Mouse (Mus musculus): ENCODE measurements at regions not wholly inside any gene's neighbourhood (a gene's known extent, or its start where the extent isn't known, plus 50 kb on each side); places are given as distances from the start of the nearest gene placed in this dataset.
A peak's percentile ranks its signal among the peaks of the same experiment; 100 is the strongest.

DNA sequence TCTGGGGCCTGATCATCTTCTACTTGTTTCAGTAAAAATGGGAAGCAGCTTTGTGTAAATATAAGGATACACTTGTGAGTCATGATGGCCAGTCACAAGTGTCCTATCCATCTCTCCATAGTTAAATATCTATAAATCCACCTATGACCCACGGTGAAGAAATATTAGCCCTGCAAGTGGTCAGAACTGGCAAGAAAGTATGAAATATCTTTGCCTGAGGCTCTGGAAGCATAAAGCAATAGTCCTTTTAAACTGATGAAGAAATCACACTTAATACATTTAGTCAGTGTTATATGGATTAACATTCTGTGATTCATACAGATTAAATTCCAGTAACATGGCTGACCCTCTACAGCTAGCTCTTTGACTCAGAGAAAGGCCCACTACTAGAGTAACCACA is 134.8 kb upstream of the Klf6 start:
- ATAC-seq (replicated peaks; ENCODE audit: insufficient number of reproducible peaks, low FRiP score, low TSS enrichment, low read depth) (no peak), DNase-seq (ENCODE audit: low spot score) (no peak)
- Histone ChIP-seq H3K4me2 (ENCODE audit: low read depth, low read length) (no peak overlapping the region), H3K4me1 (ENCODE audit: control insufficient read depth, insufficient read depth, low read length) (no peaks in the 10 kb centered on the region), H3K9me3 (replicated peaks; ENCODE audit: control insufficient read depth, low read length) (no peaks in the 10 kb centered on the region), H3K9ac (replicated peaks; ENCODE audit: low read length) (no peak overlapping the region), H3K27me3 (ENCODE audit: control insufficient read depth, insufficient read depth, low read length) (no peaks in the 10 kb centered on the region), H3K27ac (replicated peaks; ENCODE audit: low read depth, low read length) (no peak overlapping the region), H3K4me3 (ENCODE audit: low read depth, low read length) (no peak overlapping the region), H3K36me3 (replicated peaks; ENCODE audit: control insufficient read depth, insufficient read depth, low read depth, low read length) (no peaks in the 10 kb centered on the region)
- WGBS, result 91% methylated on average over 1 of the region's 1 CpGs

DNA sequence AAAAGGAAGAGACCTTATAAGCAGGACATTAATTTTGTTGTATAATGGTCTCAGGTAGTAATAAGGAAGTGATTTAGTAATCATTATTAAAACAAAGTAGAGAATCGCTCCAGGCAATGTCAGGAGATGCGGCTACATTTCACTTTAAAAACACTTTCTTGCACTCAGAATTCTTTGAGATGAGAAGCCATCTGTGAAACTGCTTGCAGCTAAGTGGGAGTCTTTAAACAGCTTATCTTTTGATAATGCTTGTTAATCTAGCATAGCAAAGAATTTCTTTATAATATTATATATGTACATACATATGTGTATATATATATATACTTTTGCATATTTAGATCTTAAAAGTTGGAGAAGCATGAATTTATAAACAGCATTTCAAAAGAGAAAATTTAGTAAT is 133.1 kb upstream of the Klf6 start:
- H3K9ac ChIP-seq (replicated peaks; ENCODE audit: low read length), result no peak overlapping the region
- H3K4me3 ChIP-seq (ENCODE audit: low read depth, low read length), result no peak overlapping the region
- no peaks in the 10 kb centered on the region for H3K36me3 ChIP-seq (replicated peaks; ENCODE audit: control insufficient read depth, insufficient read depth, low read depth, low read length)
- 86% methylated on average over 2 of the region's 2 CpGs for WGBS
- no peak overlapping the region for H3K27ac ChIP-seq (replicated peaks; ENCODE audit: low read depth, low read length)
- no peaks in the 10 kb centered on the region for H3K4me1 ChIP-seq (ENCODE audit: control insufficient read depth, insufficient read depth, low read length)
- no peak overlapping the region for H3K4me2 ChIP-seq (ENCODE audit: low read depth, low read length)
- no peak for ATAC-seq (replicated peaks; ENCODE audit: insufficient number of reproducible peaks, low FRiP score, low TSS enrichment, low read depth)
- H3K27me3 ChIP-seq (ENCODE audit: control insufficient read depth, insufficient read depth, low read length), result no peaks in the 10 kb centered on the region
- no peak for DNase-seq (ENCODE audit: low spot score)
- H3K9me3 ChIP-seq (replicated peaks; ENCODE audit: control insufficient read depth, low read length), result no peaks in the 10 kb centered on the region

DNA sequence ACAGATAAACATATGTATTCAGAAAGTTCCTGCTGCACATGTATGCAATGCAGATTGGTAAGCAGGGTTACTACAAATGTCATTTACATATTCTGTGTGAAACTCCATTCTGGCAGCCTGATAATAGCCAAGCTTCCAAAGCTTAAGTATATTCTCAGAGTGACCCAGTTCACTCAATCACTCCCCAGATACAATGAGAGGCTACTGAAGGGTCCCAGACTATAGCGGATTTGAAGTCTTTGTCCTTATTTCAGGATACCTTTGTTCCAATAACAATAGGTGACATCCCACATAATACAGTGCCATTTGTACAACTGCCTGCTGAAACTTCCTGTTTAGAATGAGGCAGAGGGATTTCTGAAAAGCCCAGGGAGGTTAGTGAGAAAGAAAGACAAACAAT is 132.5 kb upstream of the Klf6 start:
- Histone ChIP-seq H3K27ac (replicated peaks; ENCODE audit: low read depth, low read length) (no peak overlapping the region), H3K4me3 (ENCODE audit: low read depth, low read length) (no peak overlapping the region), H3K4me2 (ENCODE audit: low read depth, low read length) (no peak overlapping the region), H3K4me1 (ENCODE audit: control insufficient read depth, insufficient read depth, low read length) (no peaks in the 10 kb centered on the region), H3K27me3 (ENCODE audit: control insufficient read depth, insufficient read depth, low read length) (no peaks in the 10 kb centered on the region), H3K36me3 (replicated peaks; ENCODE audit: control insufficient read depth, insufficient read depth, low read depth, low read length) (no peaks in the 10 kb centered on the region), H3K9ac (replicated peaks; ENCODE audit: low read length) (no peak overlapping the region), H3K9me3 (replicated peaks; ENCODE audit: control insufficient read depth, low read length) (no peaks in the 10 kb centered on the region)
- peak; percentile 3 for DNase-seq (ENCODE audit: low spot score)
- WGBS, result 69% methylated on average over 1 of the region's 1 CpGs
- peak; percentile 70; the same call in 1 of the 2 replicates for ATAC-seq (replicated peaks; ENCODE audit: insufficient number of reproducible peaks, low FRiP score, low TSS enrichment, low read depth)

DNA sequence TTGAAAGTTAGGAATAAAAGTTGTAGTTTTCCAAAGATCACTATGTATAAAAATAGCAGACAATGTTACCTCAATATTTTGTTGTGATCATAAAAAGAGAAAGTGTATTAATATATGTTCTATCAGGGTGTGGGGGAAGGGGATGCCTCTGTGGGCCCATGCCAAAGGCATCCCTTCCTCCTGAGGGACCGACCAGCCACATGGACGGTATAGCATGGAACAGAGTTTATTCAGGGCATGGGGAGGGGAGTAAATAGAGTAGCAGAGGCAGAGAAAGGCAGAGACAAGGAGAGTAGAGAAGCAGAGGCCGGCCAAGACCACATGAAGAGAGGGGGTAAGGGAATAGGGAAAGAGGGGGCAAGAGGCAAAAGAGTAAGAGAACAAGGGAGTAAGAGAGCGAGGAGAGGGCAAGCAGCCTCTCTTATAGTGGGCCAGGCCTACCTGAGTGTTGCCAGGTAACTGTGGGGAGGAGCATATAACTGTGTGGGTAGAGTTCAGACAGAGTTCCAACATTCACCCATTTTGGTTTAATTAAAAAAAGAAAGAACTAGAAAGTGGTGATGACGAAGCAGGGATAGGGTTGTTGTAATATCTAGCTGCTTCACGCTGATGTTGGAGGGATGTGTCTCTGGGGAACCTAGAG is 131.7 kb upstream of the Klf6 start:
- Histone ChIP-seq H3K36me3 (replicated peaks; ENCODE audit: control insufficient read depth, insufficient read depth, low read depth, low read length) (no peaks in the 10 kb centered on the region), H3K27ac (replicated peaks; ENCODE audit: low read depth, low read length) (no peak overlapping the region), H3K4me3 (ENCODE audit: low read depth, low read length) (no peak overlapping the region), H3K27me3 (ENCODE audit: control insufficient read depth, insufficient read depth, low read length) (no peaks in the 10 kb centered on the region), H3K9ac (replicated peaks; ENCODE audit: low read length) (no peak overlapping the region), H3K9me3 (replicated peaks; ENCODE audit: control insufficient read depth, low read length) (no peaks in the 10 kb centered on the region), H3K4me1 (ENCODE audit: control insufficient read depth, insufficient read depth, low read length) (no peaks in the 10 kb centered on the region), H3K4me2 (ENCODE audit: low read depth, low read length) (no peak overlapping the region)
- no peak for ATAC-seq (replicated peaks; ENCODE audit: insufficient number of reproducible peaks, low FRiP score, low TSS enrichment, low read depth)
- no peak for DNase-seq (ENCODE audit: low spot score)
- 81% methylated on average over 6 of the region's 6 CpGs for WGBS

DNA sequence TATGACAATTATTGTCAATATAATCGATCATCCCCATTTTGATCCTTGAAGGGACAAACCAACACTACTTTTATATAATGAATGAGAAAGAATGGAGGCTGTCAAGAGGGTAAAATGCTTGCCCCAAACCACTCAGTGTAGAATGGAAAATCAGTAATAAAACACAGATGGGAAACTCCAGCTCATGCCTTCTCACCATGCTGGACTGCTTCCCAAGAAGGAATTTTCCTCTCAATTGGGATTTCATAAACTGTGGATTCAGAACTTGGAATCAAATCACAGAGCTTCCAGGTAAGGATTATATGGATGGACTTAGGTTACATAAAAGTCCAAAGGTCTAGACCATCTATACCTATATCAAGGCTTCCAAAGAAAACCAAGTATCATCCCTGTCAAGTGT is 129.1 kb upstream of the Klf6 start:
- WGBS, result 84% methylated on average over 1 of the region's 1 CpGs
- no peaks in the 10 kb centered on the region for H3K9me3 ChIP-seq (replicated peaks; ENCODE audit: control insufficient read depth, low read length)

DNA sequence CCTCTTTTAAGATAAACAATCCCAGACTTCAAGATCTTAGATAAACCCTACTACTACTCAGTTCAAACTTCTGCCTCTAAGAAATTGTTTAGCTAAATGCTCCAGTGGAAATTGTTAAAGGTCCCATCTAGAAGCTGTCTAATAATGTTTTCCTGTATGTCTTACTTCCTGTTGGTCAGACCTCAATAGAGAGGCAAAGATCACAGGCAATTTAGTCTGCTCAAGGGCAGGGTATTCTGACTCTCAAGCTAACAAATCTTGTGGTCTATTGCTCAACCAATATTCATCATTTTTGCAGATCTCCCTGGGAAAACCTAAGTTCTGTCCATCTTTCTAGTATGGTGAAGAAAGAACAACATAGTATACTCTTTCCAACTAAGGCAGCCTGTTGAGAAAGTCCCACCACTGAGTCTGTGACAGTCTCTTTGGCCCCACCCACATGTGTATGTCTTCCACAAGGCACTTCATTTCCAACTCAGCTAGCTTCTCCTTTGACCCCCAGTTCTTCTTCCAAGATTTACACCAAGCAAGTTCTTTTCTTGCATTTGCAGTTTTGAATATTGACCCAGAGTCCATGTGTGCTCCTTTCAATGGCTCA is 126.2 kb upstream of the Klf6 start:
- no peaks in the 10 kb centered on the region for H3K9me3 ChIP-seq (replicated peaks; ENCODE audit: control insufficient read depth, low read length)
- no peak overlapping the region for H3K4me3 ChIP-seq (ENCODE audit: low read depth, low read length)
- H3K4me2 ChIP-seq (ENCODE audit: low read depth, low read length), result no peak overlapping the region
- no peak overlapping the region for H3K27ac ChIP-seq (replicated peaks; ENCODE audit: low read depth, low read length)
- DNase-seq (ENCODE audit: low spot score) (no peak), ATAC-seq (replicated peaks; ENCODE audit: insufficient number of reproducible peaks, low FRiP score, low TSS enrichment, low read depth) (no peak)
- H3K36me3 ChIP-seq (replicated peaks; ENCODE audit: control insufficient read depth, insufficient read depth, low read depth, low read length), result no peaks in the 10 kb centered on the region
- no peak overlapping the region for H3K9ac ChIP-seq (replicated peaks; ENCODE audit: low read length)
- H3K27me3 ChIP-seq (ENCODE audit: control insufficient read depth, insufficient read depth, low read length), result no peaks in the 10 kb centered on the region
- H3K4me1 ChIP-seq (ENCODE audit: control insufficient read depth, insufficient read depth, low read length), result no peaks in the 10 kb centered on the region

More for the DNA sequence above, 129.1 kb upstream of the Klf6 start:
- Histone ChIP-seq H3K9ac (replicated peaks; ENCODE audit: low read length) (no peak overlapping the region), H3K4me2 (ENCODE audit: low read depth, low read length) (no peak overlapping the region), H3K27me3 (ENCODE audit: control insufficient read depth, insufficient read depth, low read length) (no peaks in the 10 kb centered on the region), H3K4me1 (ENCODE audit: control insufficient read depth, insufficient read depth, low read length) (no peaks in the 10 kb centered on the region), H3K36me3 (replicated peaks; ENCODE audit: control insufficient read depth, insufficient read depth, low read depth, low read length) (no peaks in the 10 kb centered on the region), H3K27ac (replicated peaks; ENCODE audit: low read depth, low read length) (no peak overlapping the region), H3K4me3 (ENCODE audit: low read depth, low read length) (no peak overlapping the region)
- ATAC-seq (replicated peaks; ENCODE audit: insufficient number of reproducible peaks, low FRiP score, low TSS enrichment, low read depth), result no peak
- no peak for DNase-seq (ENCODE audit: low spot score)

DNA sequence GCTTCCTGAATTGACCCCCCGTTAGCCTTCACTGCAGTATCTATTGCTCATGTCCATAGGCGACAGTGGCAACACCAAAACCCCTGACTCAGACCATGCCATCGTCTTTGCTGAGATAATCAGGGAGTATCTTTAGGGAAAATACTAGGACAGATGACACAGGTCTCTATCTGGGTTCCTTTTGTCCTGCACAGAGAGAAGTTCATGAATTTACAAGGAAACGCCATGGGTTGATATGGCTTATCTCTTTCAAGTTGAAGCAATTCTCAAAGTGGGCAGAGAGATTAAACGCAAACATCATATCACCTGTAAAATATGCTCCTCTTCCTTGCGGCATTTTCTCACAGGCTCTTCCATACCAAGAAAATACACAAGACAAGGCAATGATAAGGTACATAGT is 124.8 kb upstream of the Klf6 start:
- ATAC-seq (replicated peaks; ENCODE audit: insufficient number of reproducible peaks, low FRiP score, low TSS enrichment, low read depth) (no peak), DNase-seq (ENCODE audit: low spot score) (no peak)
- Histone ChIP-seq H3K9me3 (replicated peaks; ENCODE audit: control insufficient read depth, low read length) (no peaks in the 10 kb centered on the region), H3K27me3 (ENCODE audit: control insufficient read depth, insufficient read depth, low read length) (no peaks in the 10 kb centered on the region), H3K4me1 (ENCODE audit: control insufficient read depth, insufficient read depth, low read length) (no peaks in the 10 kb centered on the region), H3K27ac (replicated peaks; ENCODE audit: low read depth, low read length) (no peak overlapping the region), H3K9ac (replicated peaks; ENCODE audit: low read length) (no peak overlapping the region), H3K36me3 (replicated peaks; ENCODE audit: control insufficient read depth, insufficient read depth, low read depth, low read length) (no peaks in the 10 kb centered on the region), H3K4me2 (ENCODE audit: low read depth, low read length) (no peak overlapping the region), H3K4me3 (ENCODE audit: low read depth, low read length) (no peak overlapping the region)
- WGBS, result 90% methylated on average over 6 of the region's 6 CpGs

DNA sequence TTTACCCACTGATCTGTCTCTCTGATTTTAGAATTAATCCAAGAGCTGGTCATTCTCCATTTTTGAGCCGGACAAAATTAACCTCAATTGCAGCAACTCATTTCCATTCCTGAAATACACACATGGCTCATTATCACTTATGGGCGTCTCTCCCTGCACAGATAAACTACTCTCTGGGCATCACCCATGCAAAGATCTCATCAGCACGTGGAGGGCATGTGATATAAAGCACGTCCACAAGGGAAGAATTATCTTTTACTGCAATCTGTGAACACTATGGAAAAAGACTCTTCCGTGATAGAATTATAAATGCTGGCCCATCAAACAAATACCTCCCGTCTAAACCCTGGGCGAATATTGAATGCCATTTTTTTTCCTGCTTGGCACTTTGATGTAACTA is 124.1 kb upstream of the Klf6 start:
- Histone ChIP-seq H3K4me3 (ENCODE audit: low read depth, low read length) (no peak overlapping the region), H3K27me3 (ENCODE audit: control insufficient read depth, insufficient read depth, low read length) (no peaks in the 10 kb centered on the region), H3K4me1 (ENCODE audit: control insufficient read depth, insufficient read depth, low read length) (no peaks in the 10 kb centered on the region), H3K4me2 (ENCODE audit: low read depth, low read length) (no peak overlapping the region), H3K9ac (replicated peaks; ENCODE audit: low read length) (no peak overlapping the region), H3K27ac (replicated peaks; ENCODE audit: low read depth, low read length) (no peak overlapping the region), H3K9me3 (replicated peaks; ENCODE audit: control insufficient read depth, low read length) (no peaks in the 10 kb centered on the region), H3K36me3 (replicated peaks; ENCODE audit: control insufficient read depth, insufficient read depth, low read depth, low read length) (no peaks in the 10 kb centered on the region)
- WGBS, result 83% methylated on average over 7 of the region's 7 CpGs
- DNase-seq (ENCODE audit: low spot score), result no peak
- no peak for ATAC-seq (replicated peaks; ENCODE audit: insufficient number of reproducible peaks, low FRiP score, low TSS enrichment, low read depth)

Data from embryonic facial prominence, embryonic 11.5 days (tissue).